Mouse (Mus musculus) testis, adult 2 months (tissue): Measurements from ENCODE around the gene Rhbdd1.

ENCODE experiments used
- CTCF ChIP-seq: fragments of 200-500 bp; IDR thresholded peaks from 2 replicates; pipeline ENCODE4 v1.5.1; 2012; ENCODE audit warnings: low read depth, mild to moderate bottlenecking, inconsistent platforms, low read length, moderate library complexity; ENCODE audit not compliant: control insufficient read depth, insufficient read depth, insufficient replicate concordance
- POLR2A ChIP-seq: fragments of 200-500 bp; IDR thresholded peaks from 2 replicates; pipeline ENCODE4 v1.6.1; 2012; ENCODE audit warnings: low read depth, mild to moderate bottlenecking, inconsistent platforms, low read length, moderate library complexity; ENCODE audit not compliant: control insufficient read depth

- no peak for TF ChIP-seq POLR2A
- TF ChIP-seq CTCF = no peak
These were observed 137.8 kb downstream of the Rhbdd1 start for GRCm38 (mm10) chr1:82454031-82454430.
